Mouse (Mus musculus) spleen, adult 2 months (tissue): ENCODE results near the gene Mrpl38. TPM values are rescaled to one million over a fixed set of nuclear protein-coding genes. Genes with fewer than 3 reads are reported as not detected.

Source experiments
- DNase-seq, 2 experiments: peaks; one replicate each; pipeline versions ENCODE4 v3.0.0 to v3.0.0-alpha.2; 2012 to 2021; ENCODE audit warnings: low spot score in 2 of 2, low read depth in 1 of 2
- H3K27ac ChIP-seq: fragments of 200-500 bp; 2 replicates; pipeline ENCODE4 v1.5.1; 2012; ENCODE audit warnings: low read length, inconsistent platforms; ENCODE audit not compliant: insufficient read depth
- H3K27me3 ChIP-seq: fragments of 200-500 bp; 2 replicates; pipeline ENCODE4 v1.6.1; 2012; ENCODE audit warnings: mild to moderate bottlenecking, moderate library complexity, low read length, inconsistent platforms; ENCODE audit not compliant: control insufficient read depth, insufficient read depth
- H3K36me3 ChIP-seq: fragments of 200-500 bp; 2 replicates; pipeline ENCODE4 v1.6.1; 2012; ENCODE audit warnings: mild to moderate bottlenecking, low read length, inconsistent platforms; ENCODE audit not compliant: control insufficient read depth, insufficient read depth
- H3K4me1 ChIP-seq: fragments of 200-500 bp; 2 replicates; pipeline ENCODE4 v1.6.1; 2011; ENCODE audit warnings: inconsistent platforms; ENCODE audit not compliant: control insufficient read depth, insufficient read depth, insufficient read length
- H3K4me3 ChIP-seq: fragments of 200-500 bp; 2 replicates; pipeline ENCODE4 v1.5.1; 2011; ENCODE audit warnings: mild to moderate bottlenecking, inconsistent platforms; ENCODE audit not compliant: insufficient read depth, insufficient read length; ENCODE audit errors: extremely low read depth
- CTCF ChIP-seq: fragments of 200-500 bp; IDR thresholded peaks from 2 replicates; pipeline ENCODE4 v1.5.1; 2011; ENCODE audit warnings: mild to moderate bottlenecking, inconsistent platforms; ENCODE audit not compliant: insufficient read depth, insufficient read length, insufficient replicate concordance; ENCODE audit errors: extremely low read depth
- POLR2A ChIP-seq: fragments of 200-500 bp; IDR thresholded peaks from 2 replicates; pipeline ENCODE4 v1.6.1; 2011; ENCODE audit warnings: low read depth, low read length, inconsistent platforms
- WGBS: fragments of 180-500 bp; shearing (Covaris S2); methylation state at CpG from one replicate; pipeline ENCODE4 v1.1.7; 2018; 5-methylcytosine and 5-hydroxymethylcytosine counted together
- polyA plus RNA-seq: library from polyadenylated mRNA; depleted of rRNA; stranded (reverse); fragments of >200 nt; gene quantifications from 2 replicates; pipeline ENCODE4 v1.2.3, GENCODE M21; 2012

The Mrpl38 gene
- polyA plus RNA-seq, 1 experiment: 37.3 TPM

DNA sequence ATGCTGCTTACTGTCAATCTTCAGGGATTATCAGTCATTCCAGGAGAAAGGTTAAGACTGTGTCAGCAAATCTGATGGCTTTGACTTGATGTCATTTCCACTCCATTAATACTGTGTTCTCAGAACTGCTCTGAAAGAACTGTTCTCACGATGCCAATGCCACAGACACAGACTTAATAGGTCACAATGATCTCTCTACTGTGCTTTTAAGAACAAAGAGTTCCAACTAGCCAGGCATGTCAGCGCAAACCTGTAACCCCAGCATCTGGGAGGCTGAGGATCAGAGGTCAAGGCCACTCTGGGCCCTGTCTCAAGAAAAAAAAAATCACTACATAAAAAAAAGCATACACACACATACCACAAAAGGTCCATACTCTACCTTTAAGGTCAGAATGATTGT is 33.3 kb upstream of the Mrpl38 start:
- DNase-seq: no peak

DNA sequence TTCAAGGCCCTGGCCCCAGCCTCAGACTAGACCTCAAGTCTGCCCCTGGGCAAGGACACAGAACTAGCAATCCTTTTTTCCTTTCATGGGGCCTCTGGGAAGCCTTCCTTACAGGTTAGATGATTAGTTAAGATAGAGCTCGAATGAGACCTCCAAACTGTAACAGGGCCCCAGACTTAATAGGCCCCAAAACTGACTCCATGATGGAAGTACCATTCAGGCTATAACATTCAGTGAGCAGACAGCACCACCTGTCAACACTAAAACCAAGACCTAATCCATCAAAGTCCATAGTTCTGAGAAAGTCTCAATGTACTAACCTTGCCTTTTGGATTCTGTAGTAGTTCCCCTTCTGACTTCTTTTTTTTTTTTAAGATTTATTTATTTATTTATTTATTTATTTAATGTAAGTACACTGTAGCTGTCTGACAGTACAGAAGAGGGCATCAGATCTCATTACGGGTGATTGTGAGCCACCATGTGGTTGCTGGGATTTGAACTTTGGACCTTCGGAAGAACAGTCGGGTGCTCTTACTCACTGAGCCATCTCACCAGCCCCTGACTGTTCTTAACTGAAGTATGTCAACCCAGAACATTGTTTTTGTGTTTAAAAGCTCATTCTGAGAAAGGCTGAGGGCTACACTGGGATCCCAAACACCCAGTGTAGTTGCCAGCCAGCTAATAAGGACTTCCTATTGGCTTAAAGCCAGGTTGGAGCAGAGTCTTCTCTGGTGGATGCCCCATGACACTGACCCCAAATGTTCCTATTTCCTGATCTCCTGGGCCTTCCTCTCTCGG is 31.5 kb upstream of the Mrpl38 start:
- no peak for DNase-seq
- Histone ChIP-seq H3K27ac (no peak overlapping the region), H3K36me3 (peaks cover 19% of the 10 kb centered on the region), H3K4me3 (no peak overlapping the region), H3K4me1 (no peaks in the 10 kb centered on the region), H3K27me3 (no peaks in the 10 kb centered on the region)
- no peak for TF ChIP-seq CTCF
- no peak for TF ChIP-seq POLR2A
- WGBS: 84% methylated on average over 5 of the region's 5 CpGs

More for the DNA sequence above, 33.3 kb upstream of the Mrpl38 start:
- H3K27me3 ChIP-seq: no peaks in the 10 kb centered on the region
- TF ChIP-seq CTCF (no peak), POLR2A (no peak)
- no peak overlapping the region for H3K4me3 ChIP-seq
- H3K27ac ChIP-seq: no peak overlapping the region
- 86% methylated on average over 2 of the region's 2 CpGs for WGBS
- no peaks in the 10 kb centered on the region for H3K4me1 ChIP-seq
- peaks cover 19% of the 10 kb centered on the region for H3K36me3 ChIP-seq

DNA sequence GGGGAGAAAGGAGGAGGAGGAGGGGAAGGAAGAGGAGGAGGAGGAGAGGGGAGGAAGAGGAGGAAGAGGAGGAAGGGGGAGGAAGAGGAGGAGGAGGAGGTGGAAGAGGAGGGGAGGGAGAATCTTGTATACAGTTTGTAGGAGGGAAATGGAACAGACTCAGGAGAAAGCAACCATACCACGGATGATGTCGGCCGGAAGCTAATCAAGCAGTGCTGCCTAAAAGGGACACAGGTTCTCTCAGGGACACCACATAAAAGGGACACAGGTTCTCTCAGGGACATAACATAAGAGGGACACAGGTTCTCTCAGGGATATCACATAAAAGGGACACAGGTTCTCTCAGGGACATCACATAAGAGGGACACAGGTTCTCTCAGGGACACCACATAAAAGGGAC is 30.5 kb upstream of the Mrpl38 start:
- TF ChIP-seq POLR2A: no peak
- no peak for TF ChIP-seq CTCF
- Histone ChIP-seq H3K27me3 (no peaks in the 10 kb centered on the region), H3K4me1 (no peaks in the 10 kb centered on the region), H3K4me3 (no peak overlapping the region), H3K36me3 (peaks cover 12% of the 10 kb centered on the region), H3K27ac (no peak overlapping the region)
- DNase-seq: no peak
- WGBS: 86% methylated on average over 3 of the region's 3 CpGs

DNA sequence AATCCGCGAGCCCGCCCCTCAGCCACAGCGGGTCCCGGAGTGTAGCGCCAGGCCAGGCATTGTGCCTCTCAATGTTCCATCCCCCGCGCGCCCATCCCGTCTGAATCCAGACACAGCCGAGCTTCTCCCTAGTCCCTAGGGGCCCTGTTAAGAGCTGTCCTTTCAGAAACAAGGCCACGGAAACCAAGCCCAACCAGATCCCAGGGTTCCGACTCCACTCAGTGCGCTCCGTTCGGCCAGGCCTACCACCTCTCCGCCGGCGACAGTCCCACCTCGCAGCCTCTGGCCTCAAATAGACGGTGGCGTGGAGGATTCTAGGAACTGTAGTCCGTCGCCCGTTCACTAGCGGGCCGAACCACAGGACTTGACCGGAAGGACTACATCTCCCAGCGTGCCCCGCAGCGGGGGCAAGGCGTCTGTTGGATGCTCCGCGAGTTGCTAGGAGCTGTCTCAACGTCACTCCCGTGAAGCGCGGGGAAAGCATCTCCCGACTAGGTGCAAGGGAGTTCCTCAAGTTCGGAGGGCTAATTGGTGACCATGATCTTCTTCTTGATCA is 29.3 kb upstream of the Mrpl38 start, which contains the start of gene Fbf1:
Fbf1 (minus strand) TSS at position 283 of the 556 bp plus-strand sequence.
- no peaks in the 10 kb centered on the region for H3K4me1 ChIP-seq
- peak within 1 kb of the TSS; percentile 17; the same call in 1 of the 2 replicates for H3K27ac ChIP-seq
- H3K36me3 ChIP-seq: peaks cover 6% of the 10 kb centered on the region
- TF ChIP-seq CTCF (no peak), POLR2A (peak; percentile 35; the same call in 1 of the 2 replicates)
- peak; percentile 73 to 94 for DNase-seq
- peak within 1 kb of the TSS; percentile 76 for H3K4me3 ChIP-seq
- under 1% methylated on average over 40 of the region's 40 CpGs for WGBS
- no peaks in the 10 kb centered on the region for H3K27me3 ChIP-seq

DNA sequence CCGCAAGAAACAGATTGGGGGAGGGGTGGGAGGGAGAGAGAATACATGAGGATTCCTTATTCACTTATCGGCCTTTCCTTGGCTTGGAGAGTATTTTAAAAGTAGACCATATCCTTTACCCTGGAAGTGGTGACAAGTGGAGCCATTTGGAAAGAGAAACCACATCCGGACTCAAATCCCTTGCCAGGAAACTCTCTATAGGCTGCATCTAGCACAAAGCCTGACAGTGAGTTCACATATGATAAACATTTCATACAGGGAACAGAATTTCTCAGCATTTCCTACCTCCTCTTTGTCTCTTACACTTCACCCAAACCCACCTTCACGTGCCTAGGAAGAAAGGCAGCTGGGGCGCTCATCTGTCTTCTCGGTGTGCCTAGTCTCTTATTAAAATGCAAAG is 28.6 kb upstream of the Mrpl38 start:
- no peak overlapping the region for H3K27ac ChIP-seq
- DNase-seq: no peak
- H3K27me3 ChIP-seq: no peaks in the 10 kb centered on the region
- WGBS: 21% methylated on average over 6 of the region's 6 CpGs
- TF ChIP-seq POLR2A (no peak), CTCF (no peak)
- H3K4me1 ChIP-seq: no peaks in the 10 kb centered on the region
- H3K4me3 ChIP-seq: peak overlapping the region; percentile 76
- peaks cover 1% of the 10 kb centered on the region; the same call in 1 of the 2 replicates for H3K36me3 ChIP-seq

DNA sequence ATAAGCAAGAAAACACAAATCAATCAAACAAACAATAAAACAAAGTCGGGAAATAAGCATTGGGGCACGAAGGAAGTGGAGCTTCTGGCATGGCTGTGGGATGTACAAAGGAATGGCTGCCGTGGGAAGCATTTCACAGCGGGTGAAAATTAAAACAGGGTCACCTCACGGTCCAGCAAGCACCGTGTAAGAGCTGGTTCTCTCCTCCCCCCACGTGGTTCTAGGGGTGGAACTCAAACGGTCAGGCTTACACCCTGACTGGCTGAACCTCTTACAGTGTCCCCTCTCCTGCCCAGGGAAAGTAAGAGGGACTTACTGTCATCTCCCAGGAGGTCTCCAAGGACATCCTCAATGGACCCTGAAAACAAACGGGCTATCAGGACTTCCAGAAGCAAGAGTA is 24.3 kb upstream of the Mrpl38 start:
- no peak for DNase-seq
- no peaks in the 10 kb centered on the region for H3K4me1 ChIP-seq
- no peaks in the 10 kb centered on the region for H3K36me3 ChIP-seq
- TF ChIP-seq CTCF (no peak), POLR2A (no peak)
- no peaks in the 10 kb centered on the region for H3K27me3 ChIP-seq
- no peak overlapping the region for H3K4me3 ChIP-seq
- 74% methylated on average over 9 of the region's 9 CpGs for WGBS
- no peak overlapping the region for H3K27ac ChIP-seq

DNA sequence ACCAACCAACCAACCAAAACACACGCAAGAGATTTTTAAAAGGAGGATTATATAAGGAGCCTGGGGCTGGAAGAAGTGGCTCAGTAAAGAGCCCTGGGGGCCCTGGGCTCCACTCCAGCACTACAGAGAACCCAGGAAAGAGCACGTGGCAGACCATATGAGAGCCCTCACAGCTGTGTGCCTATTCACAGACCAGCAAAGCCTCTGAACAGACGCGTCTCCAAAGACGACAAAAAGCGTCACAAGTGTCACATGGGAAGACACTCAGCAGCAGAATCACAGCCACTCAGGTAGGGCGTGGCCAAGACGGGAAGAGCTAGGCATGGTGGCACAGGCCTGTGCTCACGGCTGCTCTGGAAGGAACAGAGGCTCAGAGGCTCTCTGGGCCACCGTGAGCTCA is 23.5 kb upstream of the Mrpl38 start:
- H3K27me3 ChIP-seq: no peaks in the 10 kb centered on the region
- H3K36me3 ChIP-seq: no peaks in the 10 kb centered on the region
- no peak overlapping the region for H3K27ac ChIP-seq
- no peak for DNase-seq
- H3K4me3 ChIP-seq: no peak overlapping the region
- TF ChIP-seq CTCF (no peak), POLR2A (no peak)
- no peaks in the 10 kb centered on the region for H3K4me1 ChIP-seq
- WGBS: 84% methylated on average over 10 of the region's 10 CpGs
